Mouse (Mus musculus) forebrain, embryonic 15.5 days (tissue): ENCODE measurements around the gene Catsperd. TPM values are rescaled to one million over a fixed set of nuclear protein-coding genes. Genes with fewer than 3 reads are reported as not detected.

ENCODE experiments used
- ATAC-seq: fragments of 200-750 bp; cut with Nextera tagmentation; replicated peaks from 2 replicates; pipeline ENCODE4 v1.8.0; 2017; ENCODE audit warnings: mild to moderate bottlenecking, moderate TSS enrichment, moderate library complexity
- H3K27ac ChIP-seq: fragments of 300-500 bp; sonication (generic); replicated peaks from 2 replicates; pipeline ENCODE4 v1.5.1; 2015; ENCODE audit warnings: mild to moderate bottlenecking, inconsistent platforms
- H3K27me3 ChIP-seq: fragments of 300-500 bp; sonication (generic); 2 replicates; pipeline ENCODE4 v1.6.1; 2015; ENCODE audit warnings: inconsistent platforms
- H3K36me3 ChIP-seq: fragments of 300-500 bp; sonication (generic); 2 replicates; pipeline ENCODE4 v1.6.1; 2015; ENCODE audit warnings: mild to moderate bottlenecking, inconsistent platforms
- H3K4me1 ChIP-seq: fragments of 300-500 bp; sonication (generic); 2 replicates; pipeline ENCODE4 v1.6.1; 2015; ENCODE audit warnings: inconsistent platforms
- H3K4me2 ChIP-seq: fragments of 300-500 bp; sonication (generic); replicated peaks from 2 replicates; pipeline ENCODE4 v1.6.1; 2015; ENCODE audit warnings: mild to moderate bottlenecking, inconsistent platforms
- H3K4me3 ChIP-seq: fragments of 300-500 bp; sonication (generic); 2 replicates; pipeline ENCODE4 v1.5.1; 2015; ENCODE audit warnings: mild to moderate bottlenecking, inconsistent platforms
- H3K9ac ChIP-seq: fragments of 300-500 bp; sonication (generic); replicated peaks from 2 replicates; pipeline ENCODE4 v1.6.1; 2015; ENCODE audit warnings: mild to moderate bottlenecking, inconsistent platforms
- H3K9me3 ChIP-seq: fragments of 300-500 bp; sonication (generic); 2 replicates; pipeline ENCODE4 v1.6.1; 2016; ENCODE audit warnings: inconsistent platforms
- WGBS: fragments of 180-500 bp; shearing (Covaris S2); methylation state at CpG from one replicate; pipeline ENCODE4 v1.1.7; 2015; ENCODE audit warnings: mixed read lengths; 5-methylcytosine and 5-hydroxymethylcytosine counted together
- polyA plus RNA-seq: library from polyadenylated mRNA; unstranded; fragments of >200 nt; fragmentation: Nextera tagmentation; extraction: Ambion mirVana; gene quantifications from 2 replicates; pipeline ENCODE4 v1.2.1, GENCODE M21; 2015

The Catsperd gene
- polyA plus RNA-seq, 1 experiment from 2014 or later: 0.98 TPM

DNA sequence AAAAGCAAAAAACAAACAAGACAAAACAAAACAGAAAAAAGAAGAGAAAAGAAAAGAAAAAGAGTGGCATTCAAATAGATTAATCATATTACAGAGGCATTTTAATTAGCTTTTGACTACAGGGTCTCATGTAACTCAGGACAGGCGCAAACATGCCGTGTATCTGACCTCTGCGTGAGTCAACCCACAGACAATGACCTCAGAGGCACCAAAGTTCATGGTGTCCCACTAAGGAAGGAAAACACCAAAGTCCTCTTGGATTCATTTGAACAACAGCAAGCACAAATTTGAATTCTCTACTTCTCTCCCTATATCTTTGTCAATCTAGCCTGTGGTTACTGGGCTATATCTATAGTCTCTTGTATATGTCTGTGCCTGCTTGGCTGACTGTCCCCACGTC lies 15.3 kb downstream of the Catsperd start:
- no peak overlapping the region for H3K9ac ChIP-seq
- no peak overlapping the region for H3K4me2 ChIP-seq
- H3K27ac ChIP-seq: no peak overlapping the region
- WGBS: 81% methylated on average over 4 of the region's 4 CpGs
- H3K36me3 ChIP-seq: no peaks in the 10 kb centered on the region
- H3K27me3 ChIP-seq: no peaks in the 10 kb centered on the region
- H3K4me3 ChIP-seq: no peak overlapping the region
- H3K9me3 ChIP-seq: no peaks in the 10 kb centered on the region
- H3K4me1 ChIP-seq: no peaks in the 10 kb centered on the region
- ATAC-seq: no peak

GRCm38 (mm10) chr17:56647546-56647945 lies 19.6 kb downstream of the Catsperd start:
- no peak for ATAC-seq
- H3K4me1 ChIP-seq: no peaks in the 10 kb centered on the region
- no peak overlapping the region for H3K4me2 ChIP-seq
- no peak overlapping the region for H3K4me3 ChIP-seq
- no peak overlapping the region for H3K27ac ChIP-seq
- 75% methylated on average over 9 of the region's 13 CpGs for WGBS
- H3K9me3 ChIP-seq: no peaks in the 10 kb centered on the region
- H3K27me3 ChIP-seq: no peaks in the 10 kb centered on the region
- H3K9ac ChIP-seq: no peak overlapping the region
- H3K36me3 ChIP-seq: no peaks in the 10 kb centered on the region

- H3K9ac ChIP-seq: no peak overlapping the region
- no peaks in the 10 kb centered on the region for H3K4me1 ChIP-seq
- H3K9me3 ChIP-seq: no peaks in the 10 kb centered on the region
- H3K27ac ChIP-seq: no peak overlapping the region
- H3K4me3 ChIP-seq: no peak overlapping the region
- ATAC-seq: no peak
- no peaks in the 10 kb centered on the region for H3K36me3 ChIP-seq
- 43% methylated on average over 10 of the region's 10 CpGs for WGBS
- H3K4me2 ChIP-seq: no peak overlapping the region
- no peaks in the 10 kb centered on the region for H3K27me3 ChIP-seq
Observed at GRCm38 (mm10) chr17:56651801-56652200, 23.9 kb downstream of the Catsperd start.

GRCm38 (mm10) chr17:56654771-56655170 lies 26.8 kb downstream of the Catsperd start:
- Histone ChIP-seq H3K4me2 (no peak overlapping the region), H3K4me3 (no peak overlapping the region), H3K27ac (no peak overlapping the region), H3K36me3 (no peaks in the 10 kb centered on the region), H3K9me3 (no peaks in the 10 kb centered on the region), H3K27me3 (no peaks in the 10 kb centered on the region), H3K9ac (no peak overlapping the region), H3K4me1 (no peaks in the 10 kb centered on the region)
- WGBS: 81% methylated on average over 2 of the region's 2 CpGs
- no peak for ATAC-seq

DNA sequence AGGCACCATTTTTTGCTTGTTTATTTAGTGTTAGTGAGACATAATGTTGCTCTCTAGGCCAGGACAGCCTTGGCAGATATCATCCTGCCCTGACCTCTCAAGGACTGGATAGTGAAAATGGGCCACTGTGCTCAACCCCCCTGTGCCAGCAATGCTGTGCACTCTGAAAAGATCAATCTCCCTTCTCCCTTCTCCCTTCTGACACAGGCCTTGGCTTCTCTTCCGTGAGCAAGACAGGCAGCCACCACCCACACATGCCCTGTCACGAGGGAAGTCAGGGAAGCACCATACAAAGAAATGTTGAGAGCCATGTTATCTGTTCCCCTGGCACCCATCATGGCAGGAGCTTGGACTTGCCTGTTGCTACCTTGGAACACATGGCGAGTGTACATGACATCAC lies 27.4 kb downstream of the Catsperd start:
- H3K36me3 ChIP-seq: no peaks in the 10 kb centered on the region
- no peaks in the 10 kb centered on the region for H3K27me3 ChIP-seq
- ATAC-seq: no peak
- H3K4me3 ChIP-seq: no peak overlapping the region
- H3K9ac ChIP-seq: no peak overlapping the region
- no peaks in the 10 kb centered on the region for H3K9me3 ChIP-seq
- no peak overlapping the region for H3K27ac ChIP-seq
- 90% methylated on average over 3 of the region's 3 CpGs for WGBS
- H3K4me1 ChIP-seq: no peaks in the 10 kb centered on the region
- no peak overlapping the region for H3K4me2 ChIP-seq

GRCm38 (mm10) chr17:56656171-56656570 lies 28.2 kb downstream of the Catsperd start:
- H3K4me3 ChIP-seq: no peak overlapping the region
- H3K4me2 ChIP-seq: no peak overlapping the region
- no peaks in the 10 kb centered on the region for H3K9me3 ChIP-seq
- no peaks in the 10 kb centered on the region for H3K36me3 ChIP-seq
- H3K4me1 ChIP-seq: no peaks in the 10 kb centered on the region
- 84% methylated on average over 6 of the region's 6 CpGs for WGBS
- no peak overlapping the region for H3K9ac ChIP-seq
- no peaks in the 10 kb centered on the region for H3K27me3 ChIP-seq
- H3K27ac ChIP-seq: no peak overlapping the region
- ATAC-seq: no peak

GRCm38 (mm10) chr17:56663659-56664058 lies 35.7 kb downstream of the Catsperd start:
- Histone ChIP-seq H3K9ac (no peak overlapping the region), H3K36me3 (no peaks in the 10 kb centered on the region), H3K4me3 (no peak overlapping the region), H3K4me2 (no peak overlapping the region), H3K27ac (no peak overlapping the region), H3K4me1 (peaks cover 6% of the 10 kb centered on the region), H3K27me3 (peaks cover 6% of the 10 kb centered on the region), H3K9me3 (no peaks in the 10 kb centered on the region)
- no peak for ATAC-seq
- WGBS: 62% methylated on average over 3 of the region's 3 CpGs

- Histone ChIP-seq H3K36me3 (no peaks in the 10 kb centered on the region), H3K9ac (no peak overlapping the region), H3K27ac (no peak overlapping the region), H3K4me1 (peaks cover 6% of the 10 kb centered on the region), H3K27me3 (peaks cover 6% of the 10 kb centered on the region), H3K4me2 (no peak overlapping the region), H3K9me3 (no peaks in the 10 kb centered on the region), H3K4me3 (no peak overlapping the region)
- WGBS: 2% methylated on average over 10 of the region's 10 CpGs
- ATAC-seq: no peak
Observed at GRCm38 (mm10) chr17:56664333-56664732, 36.4 kb downstream of the Catsperd start.

- no peaks in the 10 kb centered on the region for H3K9me3 ChIP-seq
- peaks cover 6% of the 10 kb centered on the region for H3K4me1 ChIP-seq
- no peak overlapping the region for H3K27ac ChIP-seq
Observed at GRCm38 (mm10) chr17:56666384-56666783, 38.4 kb downstream of the Catsperd start.

DNA sequence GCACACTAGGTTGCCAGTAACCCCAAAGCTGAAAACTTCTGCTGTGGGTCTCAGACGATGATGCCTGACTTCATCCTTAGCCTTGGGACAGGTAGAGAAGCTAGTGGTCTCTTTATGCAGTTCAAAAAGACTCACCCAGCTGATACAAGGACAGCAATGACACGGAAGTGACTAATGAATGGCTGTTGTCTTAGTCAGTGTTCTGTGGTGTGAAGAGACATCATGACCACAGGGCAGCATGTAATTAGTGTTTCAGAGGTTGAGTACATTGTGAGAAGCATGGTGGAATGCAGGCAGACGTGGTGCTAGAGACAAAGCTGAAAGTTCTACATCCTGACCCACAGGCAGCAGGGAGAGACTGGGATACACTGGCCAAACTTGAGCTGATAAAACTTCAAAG lies 39.6 kb downstream of the Catsperd start:
- WGBS: 59% methylated on average over 3 of the region's 3 CpGs
- Histone ChIP-seq H3K27ac (no peak overlapping the region), H3K36me3 (no peaks in the 10 kb centered on the region), H3K27me3 (peaks cover 6% of the 10 kb centered on the region), H3K9ac (no peak overlapping the region), H3K4me1 (peaks cover 10% of the 10 kb centered on the region), H3K9me3 (no peaks in the 10 kb centered on the region), H3K4me3 (no peak overlapping the region), H3K4me2 (no peak overlapping the region)
- no peak for ATAC-seq

More at GRCm38 (mm10) chr17:56666384-56666783, 38.4 kb downstream of the Catsperd start:
- 93% methylated on average over 4 of the region's 4 CpGs for WGBS
- Histone ChIP-seq H3K4me3 (no peak overlapping the region), H3K9ac (no peak overlapping the region), H3K4me2 (no peak overlapping the region), H3K27me3 (peaks cover 6% of the 10 kb centered on the region), H3K36me3 (no peaks in the 10 kb centered on the region)
- ATAC-seq: no peak

DNA sequence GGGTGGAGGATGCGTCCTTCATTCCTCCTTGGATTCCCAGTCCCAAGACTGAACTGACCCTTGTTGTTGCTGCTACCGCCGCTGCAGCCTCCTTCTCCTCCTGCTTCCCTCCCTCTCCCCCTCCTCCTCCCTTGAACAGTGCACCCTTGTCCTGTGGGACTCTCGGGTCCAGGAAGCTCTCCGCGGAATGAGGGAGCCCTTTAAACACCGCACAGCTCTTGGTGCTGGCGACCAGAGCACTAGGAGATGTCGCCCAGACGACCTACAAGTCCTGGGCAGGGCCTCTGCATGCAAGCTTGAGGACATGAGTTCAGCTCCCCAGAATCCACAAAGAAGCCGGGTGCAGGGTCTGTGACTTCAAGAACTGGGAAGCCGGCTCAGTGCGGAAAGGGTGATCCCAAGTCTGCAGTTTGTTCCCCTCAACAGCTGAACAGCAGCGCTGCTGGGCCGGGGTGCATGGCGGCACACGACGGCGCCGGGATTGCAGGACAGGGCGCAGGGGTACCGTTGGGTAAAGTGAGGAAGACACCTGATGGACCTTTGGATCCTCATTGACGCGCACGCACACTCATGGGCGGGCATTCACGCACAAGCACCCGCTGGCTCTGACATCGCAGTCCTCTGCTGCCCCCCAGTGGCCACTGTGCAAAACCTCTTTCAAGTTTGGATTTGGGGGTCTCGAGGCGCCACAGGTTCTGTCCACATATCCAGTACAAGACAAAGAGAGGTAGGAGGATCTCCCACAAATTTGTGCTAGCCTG lies 40.6 kb downstream of the Catsperd start:
- Histone ChIP-seq H3K4me2 (peak overlapping the region; percentile 75), H3K36me3 (no peaks in the 10 kb centered on the region), H3K4me1 (peaks cover 10% of the 10 kb centered on the region), H3K9ac (peak overlapping the region; percentile 44), H3K27me3 (peaks cover 6% of the 10 kb centered on the region), H3K9me3 (no peaks in the 10 kb centered on the region), H3K27ac (no peak overlapping the region), H3K4me3 (peak overlapping the region; percentile 46)
- 4% methylated on average over 31 of the region's 31 CpGs for WGBS
- peak; percentile 20; the same call in 1 of the 2 replicates for ATAC-seq

- H3K9me3 ChIP-seq: no peaks in the 10 kb centered on the region
- 86% methylated on average over 8 of the region's 8 CpGs for WGBS
- H3K9ac ChIP-seq: no peak overlapping the region
- no peak overlapping the region for H3K4me3 ChIP-seq
- H3K27ac ChIP-seq: no peak overlapping the region
- no peaks in the 10 kb centered on the region for H3K36me3 ChIP-seq
- no peak overlapping the region for H3K4me2 ChIP-seq
- peaks cover 6% of the 10 kb centered on the region for H3K27me3 ChIP-seq
- peaks cover 21% of the 10 kb centered on the region for H3K4me1 ChIP-seq
- ATAC-seq: no peak
Observed at GRCm38 (mm10) chr17:56669766-56670165, 41.8 kb downstream of the Catsperd start.
